Comparison of ENCODE assay signal across 11 mouse cellular contexts in the genomic region with DNA sequence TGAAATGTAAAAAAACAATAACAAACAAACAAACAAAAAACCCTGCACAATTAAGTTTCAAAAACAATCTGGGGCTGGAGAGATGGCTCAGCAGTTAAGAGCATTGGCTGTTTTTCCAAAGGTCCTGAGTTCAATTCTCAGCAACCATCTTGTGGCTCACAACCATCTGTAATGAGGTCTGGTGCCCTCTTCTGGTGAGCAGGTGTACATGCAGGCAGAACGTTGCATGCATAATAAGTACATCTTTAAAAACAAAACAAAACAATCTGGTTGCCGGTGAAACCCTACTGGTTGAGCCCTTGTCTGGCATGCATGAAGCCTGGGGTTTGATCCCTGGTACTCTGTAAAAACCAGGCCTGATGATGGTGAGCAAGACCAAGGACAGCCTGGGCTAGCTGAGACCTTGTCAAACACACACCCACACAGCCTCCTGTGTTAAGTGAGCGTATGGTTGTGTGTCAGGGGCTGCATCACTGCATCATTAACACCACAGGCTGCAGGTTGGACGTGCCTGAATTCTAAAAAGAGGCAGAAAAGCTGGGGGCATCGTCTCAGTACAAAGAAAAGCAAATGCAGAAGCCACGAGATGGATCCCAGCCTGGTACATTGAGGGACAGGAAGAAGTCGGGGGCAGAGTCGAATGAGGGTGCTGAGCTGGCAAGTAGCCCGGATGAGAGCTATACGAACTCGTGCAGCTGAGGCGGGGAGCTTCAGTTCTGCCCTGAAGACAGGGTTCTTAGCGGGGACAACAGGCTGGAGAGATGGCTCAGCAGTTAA. TPM values are rescaled to one million over a fixed set of nuclear protein-coding genes. Genes with fewer than 3 reads are reported as not detected.
DNase-seq lines count a peak whose midpoint lies in the region; ATAC-seq and TF ChIP-seq lines count a peak whose summit lies in the region.
"Had no signal": no experiment of that assay in that cellular context is flagged by ENCODE, and none has a peak within 500 bp of the region (broad histone marks: within the 10 kb centered on the region; RNA-seq: fewer than 3 reads in every experiment).

No protein-coding gene starts in this region.

- H3K9me3 ChIP-seq in midbrain, embryonic 16.5 days (replicated peaks; ENCODE audit: control insufficient read depth, low read length, poor library complexity, severe bottlenecking), result no peaks in the 10 kb centered on the region

- WGBS in midbrain, embryonic 16.5 days, result 84% methylated on average over 13 of the region's 13 CpGs

- peak; percentile 59 for TF ChIP-seq CTCF in left cerebral cortex, adult 2 months (IDR thresholded peaks at IDR 0.05)

- no peaks in the 10 kb centered on the region for H3K4me1 ChIP-seq in midbrain, embryonic 16.5 days (ENCODE audit: control insufficient read depth, insufficient read depth, low read length)

- H3K36me3 ChIP-seq in midbrain, embryonic 16.5 days (ENCODE audit: control insufficient read depth, insufficient read depth, low read length), result peaks cover 31% of the 10 kb centered on the region

- no peak overlapping the region for H3K9ac ChIP-seq in midbrain, embryonic 16.5 days (ENCODE audit: low read depth, low read length)

- peak; percentile 20 for DNase-seq in embryo, embryonic 10.5 days (ENCODE audit: low spot score)
- no peak for DNase-seq in embryo, embryonic 10 days (ENCODE audit: low spot score)
- DNase-seq in left cerebral cortex, adult 2 months (ENCODE audit: extremely low spot score in 1 of 2, low spot score in 2 of 2), result peak; percentile 49 to 63
- DNase-seq in left cerebral cortex, adult 11 months (ENCODE audit: low spot score), result no peak
- DNase-seq in ES-CJ7 (ENCODE audit: low read depth, low spot score), result peak; percentile 63
- peak; percentile 65 to 72 for DNase-seq in left cerebral cortex, postnatal 14 days (ENCODE audit: low spot score in 2 of 2)
- DNase-seq in layer of hippocampus, adult 11-12 months (ENCODE audit: low spot score), result no peak
- DNase-seq: embryo, embryonic 11 days; kidney, postnatal 14 days; spleen, adult 18-20 months had no signal

- no peak overlapping the region for H3K4me3 ChIP-seq in left cerebral cortex, adult 2 months
- no peak overlapping the region for H3K4me3 ChIP-seq in midbrain, embryonic 16.5 days (ENCODE audit: low read depth, low read length)

- H3K4me2 ChIP-seq in midbrain, embryonic 16.5 days (ENCODE audit: low read length), result no peak overlapping the region

- peak overlapping the region; percentile 54 for H3K27ac ChIP-seq in left cerebral cortex, adult 2 months
- no peak overlapping the region for H3K27ac ChIP-seq in midbrain, embryonic 16.5 days (ENCODE audit: low read length)

- H3K27me3 ChIP-seq in midbrain, embryonic 16.5 days (ENCODE audit: control insufficient read depth, insufficient read depth, low read depth, low read length), result no peaks in the 10 kb centered on the region

- ATAC-seq in midbrain, embryonic 16.5 days, result no peak

- intact Hi-C loops in left cerebral cortex, adult 2 months (cut with DNase I), result loop anchor here (10.0 kb wide), 1 partner anchor 145 kb away; no protein-coding TSS in a partner anchor
- intact Hi-C loops in left cerebral cortex, postnatal 14 days (cut with DNase I), result loop anchor here (10.0 kb wide), 3 partner anchors 145 to 255 kb away; a partner anchor contains a TSS

RNA-seq across cellular contexts. Expression of a gene that starts 32.7 kb away (rescaled TPM):
- 100 to 1,000 TPM; 179 to 187 TPM for total RNA-seq in left cerebral cortex, adult 2 months (2021)
- 100 to 1,000 TPM; 199 TPM for total RNA-seq in left cerebral cortex, postnatal 14 days (2021)
- 48.7 and 54.1 TPM in 2 replicates for polyA plus RNA-seq in midbrain, embryonic 16.5 days (2015; fragmentation: Nextera tagmentation; extraction: Ambion mirVana)

Comparison
In these comparisons a context has a peak if more than half of its experiments do, and no peak if none do; other contexts are left out.
1. DNase-seq: peak in embryo, embryonic 10.5 days (single experiment), left cerebral cortex, adult 2 months (2 of 2), ES-CJ7 (single experiment) and left cerebral cortex, postnatal 14 days (2 of 2); none in embryo, embryonic 10 days (single experiment), left cerebral cortex, adult 11 months (single experiment) and layer of hippocampus, adult 11-12 months (single experiment).